Mouse (Mus musculus) embryo, embryonic 10.5 days (tissue): ENCODE measurements around the gene Ahcy.
"Not testable (repeated sequence)": the region's sequence is repeated elsewhere in the genome, so short reads cannot be mapped to it uniquely, and the experiment has no call there.

ENCODE experiments used
- DNase-seq: peaks from one replicate; pipeline ENCODE4 v3.0.0-alpha.2; 2015; ENCODE audit warnings: low spot score

Gene Ahcy

GRCm38 (mm10) chr2:155073978-155074765 lies at the start of gene Ahcy:
Gene Ahcy, minus strand, starts transcription at chr2:155074497.
- peak; percentile 96 for DNase-seq

- DNase-seq: no peak
Measured at GRCm38 (mm10) chr2:155115216-155115830, 41.0 kb upstream of the Ahcy start.

- DNase-seq: not testable (repeated sequence)
Measured at GRCm38 (mm10) chr2:155107276-155107675, 33.0 kb upstream of the Ahcy start.

GRCm38 (mm10) chr2:155103607-155104006 lies 29.3 kb upstream of the Ahcy start:
- DNase-seq: no peak

- DNase-seq: no peak
Measured at GRCm38 (mm10) chr2:155101761-155102181, 27.5 kb upstream of the Ahcy start.

- no peak for DNase-seq
Measured at GRCm38 (mm10) chr2:155100796-155101259, 26.5 kb upstream of the Ahcy start.

- no peak for DNase-seq
Measured at GRCm38 (mm10) chr2:155099994-155100795, 25.9 kb upstream of the Ahcy start.

- DNase-seq: no peak
Measured at GRCm38 (mm10) chr2:155099421-155099820, 25.1 kb upstream of the Ahcy start.

GRCm38 (mm10) chr2:155098720-155099380 lies 24.6 kb upstream of the Ahcy start:
- DNase-seq: peak; percentile 40

- no peak for DNase-seq
Measured at GRCm38 (mm10) chr2:155093418-155093817, 19.1 kb upstream of the Ahcy start.

GRCm38 (mm10) chr2:155091743-155092075 lies 17.4 kb upstream of the Ahcy start:
- DNase-seq: no peak

GRCm38 (mm10) chr2:155090909-155091742 lies 16.8 kb upstream of the Ahcy start:
- DNase-seq: no peak

GRCm38 (mm10) chr2:155088264-155088663 lies 14.0 kb upstream of the Ahcy start:
- DNase-seq: no peak

- DNase-seq: no peak
Measured at GRCm38 (mm10) chr2:155086328-155086727, 12.0 kb upstream of the Ahcy start.

- DNase-seq: no peak
Measured at GRCm38 (mm10) chr2:155084546-155084945, 10.2 kb upstream of the Ahcy start.

GRCm38 (mm10) chr2:155082121-155082803 lies 8.0 kb upstream of the Ahcy start:
- DNase-seq: peak; percentile 74

- DNase-seq: no peak
Measured at GRCm38 (mm10) chr2:155081056-155081455, 6.8 kb upstream of the Ahcy start.

GRCm38 (mm10) chr2:155080179-155080530 lies 5.9 kb upstream of the Ahcy start:
- no peak for DNase-seq

GRCm38 (mm10) chr2:155079500-155080178 lies 5.3 kb upstream of the Ahcy start:
- no peak for DNase-seq

- no peak for DNase-seq
Measured at GRCm38 (mm10) chr2:155075649-155076048, 1.4 kb upstream of the Ahcy start.
